Mouse (Mus musculus): Measurements from ENCODE around the gene Rgma. TPM values are rescaled to one million over a fixed set of nuclear protein-coding genes. Genes with fewer than 3 reads are reported as not detected.

Rgma gene
- polyA plus RNA-seq, 1 experiment from 2014 or later, result 19.6 TPM

- Histone ChIP-seq H3K4me2 (ENCODE audit: low read depth, low read length) (no peak overlapping the region), H3K4me1 (ENCODE audit: control insufficient read depth, insufficient read depth, low read length) (no peaks in the 10 kb centered on the region), H3K27me3 (replicated peaks; ENCODE audit: control insufficient read depth, insufficient read depth, low read length) (no peaks in the 10 kb centered on the region), H3K36me3 (ENCODE audit: control insufficient read depth, insufficient read depth, low read length) (no peaks in the 10 kb centered on the region), H3K9ac (ENCODE audit: low read depth, low read length) (no peak overlapping the region), H3K27ac (replicated peaks; ENCODE audit: low read depth, low read length) (no peak overlapping the region), H3K9me3 (ENCODE audit: control insufficient read depth, low read length) (no peaks in the 10 kb centered on the region), H3K4me3 (ENCODE audit: low read depth, low read length) (no peak overlapping the region)
- ATAC-seq (ENCODE audit: low read depth) (no peak), DNase-seq (ENCODE audit: low spot score) (no peak)
- 94% methylated on average over 2 of the region's 2 CpGs for WGBS
Measured at GRCm38 (mm10) chr7:73357626-73358025, 17.7 kb upstream of the Rgma start.

- no peak overlapping the region for H3K27ac ChIP-seq (replicated peaks; ENCODE audit: low read depth, low read length)
- no peak overlapping the region for H3K9ac ChIP-seq (ENCODE audit: low read depth, low read length)
- peaks cover 7% of the 10 kb centered on the region; the same call in 1 of the 2 replicates for H3K9me3 ChIP-seq (ENCODE audit: control insufficient read depth, low read length)
- no peak overlapping the region for H3K4me2 ChIP-seq (ENCODE audit: low read depth, low read length)
- peaks cover 2% of the 10 kb centered on the region; the same call in 1 of the 2 replicates for H3K27me3 ChIP-seq (replicated peaks; ENCODE audit: control insufficient read depth, insufficient read depth, low read length)
- H3K4me3 ChIP-seq (ENCODE audit: low read depth, low read length), result no peak overlapping the region
- H3K4me1 ChIP-seq (ENCODE audit: control insufficient read depth, insufficient read depth, low read length), result peaks cover 4% of the 10 kb centered on the region; the same call in 1 of the 2 replicates
- ATAC-seq (ENCODE audit: low read depth), result no peak
- H3K36me3 ChIP-seq (ENCODE audit: control insufficient read depth, insufficient read depth, low read length), result no peaks in the 10 kb centered on the region
- DNase-seq (ENCODE audit: low spot score), result no peak
- 62% methylated on average over 4 of the region's 4 CpGs for WGBS
Measured at GRCm38 (mm10) chr7:73365511-73365910, 9.8 kb upstream of the Rgma start.

- H3K36me3 ChIP-seq (ENCODE audit: control insufficient read depth, insufficient read depth, low read length), result no peaks in the 10 kb centered on the region
- H3K4me3 ChIP-seq (ENCODE audit: low read depth, low read length), result no peak overlapping the region
- H3K9me3 ChIP-seq (ENCODE audit: control insufficient read depth, low read length), result peaks cover 7% of the 10 kb centered on the region; the same call in 1 of the 2 replicates
- H3K27ac ChIP-seq (replicated peaks; ENCODE audit: low read depth, low read length), result no peak overlapping the region
- DNase-seq (ENCODE audit: low spot score) (no peak), ATAC-seq (ENCODE audit: low read depth) (no peak)
- H3K9ac ChIP-seq (ENCODE audit: low read depth, low read length), result no peak overlapping the region
- H3K4me1 ChIP-seq (ENCODE audit: control insufficient read depth, insufficient read depth, low read length), result peaks cover 4% of the 10 kb centered on the region; the same call in 1 of the 2 replicates
- no peak overlapping the region for H3K4me2 ChIP-seq (ENCODE audit: low read depth, low read length)
- H3K27me3 ChIP-seq (replicated peaks; ENCODE audit: control insufficient read depth, insufficient read depth, low read length), result peaks cover 7% of the 10 kb centered on the region; the same call in 1 of the 2 replicates
- 64% methylated on average over 7 of the region's 7 CpGs for WGBS
Measured at GRCm38 (mm10) chr7:73365965-73366364, 9.3 kb upstream of the Rgma start.

GRCm38 (mm10) chr7:73367681-73368464 is 7.4 kb upstream of the Rgma start:
- H3K4me1 ChIP-seq (ENCODE audit: control insufficient read depth, insufficient read depth, low read length), result peaks cover 4% of the 10 kb centered on the region; the same call in 1 of the 2 replicates
- H3K4me3 ChIP-seq (ENCODE audit: low read depth, low read length), result no peak overlapping the region
- H3K4me2 ChIP-seq (ENCODE audit: low read depth, low read length), result no peak overlapping the region
- no peak overlapping the region for H3K9ac ChIP-seq (ENCODE audit: low read depth, low read length)
- no peaks in the 10 kb centered on the region for H3K36me3 ChIP-seq (ENCODE audit: control insufficient read depth, insufficient read depth, low read length)
- H3K27ac ChIP-seq (replicated peaks; ENCODE audit: low read depth, low read length), result no peak overlapping the region
- peaks cover 7% of the 10 kb centered on the region; the same call in 1 of the 2 replicates for H3K9me3 ChIP-seq (ENCODE audit: control insufficient read depth, low read length)
- H3K27me3 ChIP-seq (replicated peaks; ENCODE audit: control insufficient read depth, insufficient read depth, low read length), result peaks cover 22% of the 10 kb centered on the region
- DNase-seq (ENCODE audit: low spot score) (no peak), ATAC-seq (ENCODE audit: low read depth) (no peak)
- WGBS, result 86% methylated on average over 10 of the region's 10 CpGs

- ATAC-seq (ENCODE audit: low read depth), result no peak
- H3K4me1 ChIP-seq (ENCODE audit: control insufficient read depth, insufficient read depth, low read length), result peaks cover 8% of the 10 kb centered on the region
- no peak overlapping the region for H3K4me2 ChIP-seq (ENCODE audit: low read depth, low read length)
- no peak overlapping the region for H3K9ac ChIP-seq (ENCODE audit: low read depth, low read length)
- WGBS, result 80% methylated on average over 4 of the region's 4 CpGs
- DNase-seq (ENCODE audit: low spot score), result no peak
- peaks cover 7% of the 10 kb centered on the region; the same call in 1 of the 2 replicates for H3K9me3 ChIP-seq (ENCODE audit: control insufficient read depth, low read length)
- H3K36me3 ChIP-seq (ENCODE audit: control insufficient read depth, insufficient read depth, low read length), result no peaks in the 10 kb centered on the region
- peaks cover 41% of the 10 kb centered on the region for H3K27me3 ChIP-seq (replicated peaks; ENCODE audit: control insufficient read depth, insufficient read depth, low read length)
- no peak overlapping the region for H3K27ac ChIP-seq (replicated peaks; ENCODE audit: low read depth, low read length)
- H3K4me3 ChIP-seq (ENCODE audit: low read depth, low read length), result no peak overlapping the region
Measured at GRCm38 (mm10) chr7:73369992-73370391, 5.3 kb upstream of the Rgma start.

GRCm38 (mm10) chr7:73371587-73372321 is 3.6 kb upstream of the Rgma start:
- peaks cover 42% of the 10 kb centered on the region for H3K27me3 ChIP-seq (replicated peaks; ENCODE audit: control insufficient read depth, insufficient read depth, low read length)
- 47% methylated on average over 10 of the region's 10 CpGs for WGBS
- H3K27ac ChIP-seq (replicated peaks; ENCODE audit: low read depth, low read length), result no peak overlapping the region
- H3K4me1 ChIP-seq (ENCODE audit: control insufficient read depth, insufficient read depth, low read length), result peaks cover 3% of the 10 kb centered on the region; the same call in 1 of the 2 replicates
- DNase-seq (ENCODE audit: low spot score) (no peak), ATAC-seq (ENCODE audit: low read depth) (no peak)
- H3K9ac ChIP-seq (ENCODE audit: low read depth, low read length), result no peak overlapping the region
- H3K4me2 ChIP-seq (ENCODE audit: low read depth, low read length), result peak overlapping the region; percentile 61
- H3K9me3 ChIP-seq (ENCODE audit: control insufficient read depth, low read length), result peaks cover 7% of the 10 kb centered on the region; the same call in 1 of the 2 replicates
- no peaks in the 10 kb centered on the region for H3K36me3 ChIP-seq (ENCODE audit: control insufficient read depth, insufficient read depth, low read length)
- H3K4me3 ChIP-seq (ENCODE audit: low read depth, low read length), result peak overlapping the region; percentile 31

- H3K27ac ChIP-seq (replicated peaks; ENCODE audit: low read depth, low read length), result no peak overlapping the region
- peaks cover 7% of the 10 kb centered on the region; the same call in 1 of the 2 replicates for H3K9me3 ChIP-seq (ENCODE audit: control insufficient read depth, low read length)
- peak overlapping the region; percentile 61 for H3K4me2 ChIP-seq (ENCODE audit: low read depth, low read length)
- DNase-seq (ENCODE audit: low spot score), result peak; percentile 68
- WGBS, result 3% methylated on average over 29 of the region's 29 CpGs
- H3K9ac ChIP-seq (ENCODE audit: low read depth, low read length), result peak overlapping the region; percentile 52
- peaks cover 42% of the 10 kb centered on the region for H3K27me3 ChIP-seq (replicated peaks; ENCODE audit: control insufficient read depth, insufficient read depth, low read length)
- peaks cover 8% of the 10 kb centered on the region; the same call in 1 of the 2 replicates for H3K4me1 ChIP-seq (ENCODE audit: control insufficient read depth, insufficient read depth, low read length)
- peak overlapping the region; percentile 31 for H3K4me3 ChIP-seq (ENCODE audit: low read depth, low read length)
- no peaks in the 10 kb centered on the region for H3K36me3 ChIP-seq (ENCODE audit: control insufficient read depth, insufficient read depth, low read length)
- no peak for ATAC-seq (ENCODE audit: low read depth)
Measured at GRCm38 (mm10) chr7:73372352-73372970, 2.8 kb upstream of the Rgma start.

GRCm38 (mm10) chr7:73374727-73375126 is 582 bp upstream of the Rgma start:
- Histone ChIP-seq H3K4me3 (ENCODE audit: low read depth, low read length) (peak overlapping the region; percentile 70), H3K36me3 (ENCODE audit: control insufficient read depth, insufficient read depth, low read length) (no peaks in the 10 kb centered on the region), H3K9me3 (ENCODE audit: control insufficient read depth, low read length) (no peaks in the 10 kb centered on the region), H3K4me2 (ENCODE audit: low read depth, low read length) (peak overlapping the region; percentile 98), H3K27ac (replicated peaks; ENCODE audit: low read depth, low read length) (0 out of 2 replicates have a peak overlapping the region, but pooled peaks have one; percentile 75), H3K27me3 (replicated peaks; ENCODE audit: control insufficient read depth, insufficient read depth, low read length) (peaks cover 48% of the 10 kb centered on the region), H3K9ac (ENCODE audit: low read depth, low read length) (peak overlapping the region; percentile 76), H3K4me1 (ENCODE audit: control insufficient read depth, insufficient read depth, low read length) (peaks cover 8% of the 10 kb centered on the region; the same call in 1 of the 2 replicates)
- ATAC-seq (ENCODE audit: low read depth) (peak; percentile 50), DNase-seq (ENCODE audit: low spot score) (peak; percentile 76)
- WGBS, result under 1% methylated on average over 14 of the region's 14 CpGs

Measured in embryonic facial prominence, embryonic 14.5 days (tissue).